Mouse (Mus musculus): Measurements from ENCODE around the gene Slc27a1. TPM values are rescaled to one million over a fixed set of nuclear protein-coding genes. Genes with fewer than 3 reads are reported as not detected.
A peak's percentile ranks its signal among the peaks of the same experiment; 100 is the strongest.

Slc27a1 gene
- polyA plus RNA-seq, 1 experiment = 130 TPM

DNA sequence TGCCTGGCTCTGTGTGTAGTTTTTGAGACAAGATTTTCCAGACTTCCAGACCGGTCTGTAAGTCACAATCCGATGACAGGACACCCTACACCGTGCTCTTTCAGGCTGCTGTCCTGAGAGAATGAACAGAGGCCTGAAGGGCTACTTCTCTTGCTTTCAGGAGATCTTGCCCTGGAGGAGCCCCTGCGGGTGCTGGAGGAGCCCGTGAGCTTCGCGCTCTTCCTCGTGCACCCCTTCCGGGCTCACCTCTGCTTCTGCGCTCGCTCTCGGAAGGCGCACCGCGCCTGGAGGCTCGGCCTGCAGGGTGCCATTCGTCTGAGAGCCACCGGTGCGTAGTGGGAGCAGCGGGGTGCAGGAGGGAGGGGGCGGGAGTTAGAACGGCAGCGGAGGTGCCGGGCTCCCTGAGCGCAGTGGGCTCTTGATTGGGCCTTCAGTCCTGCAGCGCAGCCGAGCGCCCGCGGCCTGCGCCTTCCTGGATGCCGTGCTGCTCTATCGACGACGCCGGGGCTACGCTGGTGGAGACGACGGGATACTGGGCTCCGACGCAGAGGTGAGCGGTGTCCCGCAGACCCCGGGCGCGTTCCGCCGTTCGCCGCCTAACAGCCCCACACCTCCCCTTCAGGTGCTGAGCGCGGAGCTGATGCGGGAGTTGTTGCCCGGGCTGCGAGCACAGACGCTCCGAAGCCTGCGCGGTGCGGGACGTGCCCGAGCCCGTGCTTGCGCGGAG, 33.4 kb downstream of the Slc27a1 start:
- DNase-seq (ENCODE audit: low read depth) = peak; percentile 40
- TF ChIP-seq POLR2A (IDR thresholded peaks at IDR 0.05; ENCODE audit: borderline replicate concordance, extremely low read depth, insufficient read depth, insufficient read length, poor library complexity, severe bottlenecking) (no peak), CTCF (IDR thresholded peaks at IDR 0.05; ENCODE audit: borderline replicate concordance, extremely low read depth, insufficient read depth, insufficient read length) (no peak)

DNA sequence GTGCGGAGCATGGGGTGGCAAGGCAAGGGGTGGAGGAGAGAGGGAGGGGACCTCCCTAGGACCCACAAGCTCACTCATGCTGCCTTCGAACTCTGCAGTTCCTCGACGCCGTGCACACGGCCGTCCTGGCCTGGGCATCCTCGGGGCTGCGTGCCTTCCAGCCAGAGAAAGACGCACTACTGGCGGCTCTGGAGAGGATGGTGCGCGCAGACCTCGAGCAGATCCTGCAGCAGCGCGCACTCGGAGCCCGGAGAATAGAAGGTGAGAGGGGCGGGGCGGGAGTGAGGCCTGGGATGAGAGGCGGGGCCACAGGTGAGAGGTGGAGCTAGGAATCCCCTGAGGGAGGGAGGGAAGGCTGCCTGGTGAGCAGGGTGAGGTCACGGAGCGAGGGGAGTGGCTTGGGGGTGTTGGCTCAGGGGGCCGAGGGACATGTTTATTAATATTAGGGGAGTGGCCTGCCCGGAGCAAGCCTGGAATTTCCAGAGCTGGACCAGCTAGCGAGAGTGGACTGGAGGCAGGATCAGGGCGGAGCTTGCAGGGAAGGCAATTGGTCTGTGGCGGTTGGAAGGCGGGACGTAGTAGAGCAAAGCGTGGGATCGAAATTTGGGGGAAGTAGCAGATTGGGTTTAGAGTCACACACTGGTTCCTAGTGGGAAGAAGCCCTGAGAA, 34.1 kb downstream of the Slc27a1 start:
- peak; percentile 62 for DNase-seq (ENCODE audit: low read depth)
- TF ChIP-seq CTCF (IDR thresholded peaks at IDR 0.05; ENCODE audit: borderline replicate concordance, extremely low read depth, insufficient read depth, insufficient read length) = no peak
- TF ChIP-seq POLR2A (IDR thresholded peaks at IDR 0.05; ENCODE audit: borderline replicate concordance, extremely low read depth, insufficient read depth, insufficient read length, poor library complexity, severe bottlenecking) = no peak

DNA sequence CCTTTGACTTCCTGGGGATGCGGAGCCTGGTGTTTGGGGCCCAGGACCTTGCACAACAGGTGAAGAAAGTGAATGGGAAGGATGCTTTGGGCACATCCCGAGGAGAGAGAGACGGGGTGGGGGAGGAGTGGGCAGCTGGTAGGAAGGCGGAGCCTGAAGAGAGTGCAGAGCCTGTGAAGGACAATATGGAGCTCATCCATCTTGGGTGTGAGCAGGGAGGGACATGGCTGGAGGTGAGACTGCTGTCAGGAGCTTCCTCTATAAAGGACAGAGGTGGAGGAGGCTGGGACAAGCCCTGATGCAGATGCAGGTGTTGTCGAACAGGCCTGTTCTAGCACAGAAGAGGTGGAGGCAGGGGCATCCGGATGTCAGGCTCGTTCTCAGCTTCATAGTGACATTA, 35.3 kb downstream of the Slc27a1 start:
- TF ChIP-seq POLR2A (IDR thresholded peaks at IDR 0.05; ENCODE audit: borderline replicate concordance, extremely low read depth, insufficient read depth, insufficient read length, poor library complexity, severe bottlenecking) = no peak
- no peak for DNase-seq (ENCODE audit: low read depth)

DNA sequence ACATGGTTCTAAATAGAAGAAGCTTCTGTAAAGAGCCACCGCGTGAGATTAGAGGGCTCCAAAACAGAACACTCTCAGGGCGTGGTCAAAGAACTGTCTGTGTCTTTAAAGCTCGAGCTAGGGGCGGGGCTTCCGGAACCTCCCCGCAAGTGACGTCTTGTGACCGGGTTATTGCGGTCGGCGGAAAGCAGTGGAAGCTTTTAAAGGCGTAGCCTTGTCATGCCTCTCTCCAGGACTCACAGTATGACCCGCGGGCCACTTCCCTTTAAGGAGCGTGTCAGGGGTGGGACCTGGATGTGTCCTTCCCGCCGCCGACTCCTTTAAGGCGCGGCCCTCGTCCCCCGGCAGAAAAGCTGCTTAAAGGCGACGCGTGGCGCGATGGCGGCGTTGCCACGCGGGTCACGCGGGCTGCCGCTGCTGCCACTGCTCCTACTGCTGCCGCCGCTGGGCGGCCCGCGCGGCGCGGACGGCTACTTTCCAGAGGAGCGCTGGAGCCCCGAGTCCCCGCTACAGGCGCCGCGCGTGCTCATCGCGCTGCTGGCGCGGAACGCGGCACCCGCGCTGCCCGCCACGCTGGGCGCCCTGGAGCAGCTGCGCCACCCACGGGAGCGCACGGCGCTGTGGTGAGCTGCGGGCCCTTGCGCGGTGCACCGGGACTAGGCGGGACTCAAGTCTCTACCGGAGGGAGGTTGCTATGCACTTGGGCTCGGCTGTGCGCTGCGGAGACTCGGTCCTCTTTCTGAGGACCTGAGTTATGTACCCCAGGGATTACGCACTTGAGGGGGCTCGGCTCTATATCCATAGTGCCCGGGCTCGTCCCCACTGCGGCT, 42.4 kb downstream of the Slc27a1 start, which contains the start of gene Colgalt1:
TSS of gene Colgalt1 (plus strand) at position 177 of the 830 bp plus-strand sequence.
- TF ChIP-seq CTCF (IDR thresholded peaks at IDR 0.05; ENCODE audit: borderline replicate concordance, extremely low read depth, insufficient read depth, insufficient read length) = peak; percentile 4; the same call in 1 of the 2 replicates
- TF ChIP-seq POLR2A (IDR thresholded peaks at IDR 0.05; ENCODE audit: borderline replicate concordance, extremely low read depth, insufficient read depth, insufficient read length, poor library complexity, severe bottlenecking) = peak; percentile 68
- DNase-seq (ENCODE audit: low read depth) = peak; percentile 100

DNA sequence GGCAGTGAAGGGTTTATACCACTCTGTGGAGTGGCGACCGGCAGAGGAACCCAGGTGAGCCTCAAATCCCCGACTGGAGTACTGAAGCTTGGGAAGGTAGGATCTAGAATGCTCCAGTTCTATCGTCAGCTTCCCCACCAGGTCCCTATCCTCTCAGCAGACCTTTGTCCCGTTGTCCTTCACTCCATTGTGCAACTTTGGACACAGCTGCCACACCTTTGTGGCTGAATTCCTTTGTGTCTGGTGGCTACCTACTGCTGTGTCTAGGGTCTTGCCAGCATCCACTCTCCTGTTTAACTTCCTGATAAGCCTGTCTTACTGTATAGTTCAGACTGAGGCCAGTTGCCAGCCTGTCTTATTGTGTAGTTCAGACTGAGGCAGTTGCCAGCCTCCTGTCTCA, 43.5 kb downstream of the Slc27a1 start:
- no peak for DNase-seq (ENCODE audit: low read depth)
- TF ChIP-seq POLR2A (IDR thresholded peaks at IDR 0.05; ENCODE audit: borderline replicate concordance, extremely low read depth, insufficient read depth, insufficient read length, poor library complexity, severe bottlenecking) (no peak), CTCF (IDR thresholded peaks at IDR 0.05; ENCODE audit: borderline replicate concordance, extremely low read depth, insufficient read depth, insufficient read length) (no peak)

DNA sequence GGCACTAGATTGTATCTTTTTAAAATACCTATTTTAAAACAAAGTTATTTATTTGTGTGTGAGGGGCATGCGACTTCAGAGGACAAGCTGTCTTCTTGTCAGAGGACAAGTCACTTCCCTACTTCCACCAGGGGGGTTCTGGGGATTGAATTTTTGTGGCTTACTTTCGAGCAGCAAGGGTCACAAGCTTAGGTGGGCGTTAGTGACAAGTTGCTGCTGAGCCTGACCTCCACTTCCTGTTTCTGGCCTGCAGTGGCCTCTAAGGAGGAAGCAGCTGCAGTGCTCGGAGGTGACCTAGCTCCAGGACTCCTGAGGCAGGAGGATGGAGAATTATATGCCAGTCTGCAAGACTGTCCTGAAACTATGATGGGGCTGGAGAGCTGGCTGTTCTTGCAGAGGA, 44.7 kb downstream of the Slc27a1 start:
- no peak for DNase-seq (ENCODE audit: low read depth)
- TF ChIP-seq POLR2A (IDR thresholded peaks at IDR 0.05; ENCODE audit: borderline replicate concordance, extremely low read depth, insufficient read depth, insufficient read length, poor library complexity, severe bottlenecking) (no peak), CTCF (IDR thresholded peaks at IDR 0.05; ENCODE audit: borderline replicate concordance, extremely low read depth, insufficient read depth, insufficient read length) (no peak)

DNA sequence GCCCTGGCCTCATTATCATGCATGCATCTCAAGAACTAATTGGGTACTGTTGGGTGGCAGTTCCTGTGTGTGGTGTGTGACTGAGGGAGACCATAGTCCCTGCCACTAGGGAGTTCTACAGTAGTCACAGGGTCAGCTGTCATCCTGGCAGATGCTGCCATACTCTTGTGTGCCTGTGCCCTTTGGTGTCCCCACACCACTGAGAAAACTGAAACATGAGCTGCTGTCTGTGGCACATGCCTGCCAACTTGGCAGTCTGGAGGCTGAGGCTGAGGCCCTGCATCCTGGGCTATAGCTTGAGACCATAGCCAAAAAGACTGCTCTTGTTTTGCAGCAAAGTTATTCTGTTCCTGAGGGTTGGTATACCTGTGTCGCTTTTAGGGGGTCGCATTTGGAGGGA, 51.1 kb downstream of the Slc27a1 start:
- TF ChIP-seq POLR2A (IDR thresholded peaks at IDR 0.05; ENCODE audit: borderline replicate concordance, extremely low read depth, insufficient read depth, insufficient read length, poor library complexity, severe bottlenecking) (no peak), CTCF (IDR thresholded peaks at IDR 0.05; ENCODE audit: borderline replicate concordance, extremely low read depth, insufficient read depth, insufficient read length) (no peak)
- DNase-seq (ENCODE audit: low read depth) = no peak

DNA sequence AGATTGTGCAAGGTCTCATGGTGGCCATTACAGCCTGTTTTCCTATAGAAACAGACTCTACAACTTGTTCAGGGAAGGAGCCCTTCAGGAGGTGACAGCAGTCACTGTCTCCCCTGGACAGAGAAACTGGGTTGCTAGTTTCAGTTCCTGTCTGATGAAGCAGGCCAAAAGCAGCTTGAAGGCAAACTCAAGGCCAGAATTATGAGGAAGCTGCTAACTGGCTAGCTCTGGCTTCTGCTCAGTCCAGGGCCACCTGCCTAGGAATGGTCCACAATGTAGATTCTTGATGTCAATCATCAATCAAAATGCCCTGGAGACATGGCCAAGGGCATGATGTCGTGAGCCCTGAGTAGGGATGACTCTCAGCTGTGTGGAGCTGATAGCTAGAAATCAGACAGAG, 56.4 kb downstream of the Slc27a1 start:
- TF ChIP-seq POLR2A (IDR thresholded peaks at IDR 0.05; ENCODE audit: borderline replicate concordance, extremely low read depth, insufficient read depth, insufficient read length, poor library complexity, severe bottlenecking) (no peak), CTCF (IDR thresholded peaks at IDR 0.05; ENCODE audit: borderline replicate concordance, extremely low read depth, insufficient read depth, insufficient read length) (no peak)
- DNase-seq (ENCODE audit: low read depth) = no peak

DNA sequence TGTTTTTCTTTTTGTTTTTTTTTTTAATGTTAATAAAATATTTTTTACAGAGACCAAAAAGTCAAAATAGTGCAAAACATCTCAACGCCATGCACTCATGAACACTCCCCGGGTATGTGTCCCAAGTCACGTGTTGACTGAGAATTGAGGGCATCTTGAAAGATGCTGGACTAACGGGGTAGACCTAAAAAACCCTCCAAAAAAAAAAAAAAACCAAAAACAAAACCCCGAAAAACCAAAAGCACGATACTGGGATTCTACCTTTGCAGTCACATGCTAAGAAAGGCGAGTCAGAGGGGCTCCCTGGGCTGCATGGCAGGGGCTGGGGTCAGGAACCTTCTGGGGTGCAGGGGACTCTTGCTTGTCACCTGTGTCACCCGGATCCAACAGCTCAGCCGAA, 58.1 kb downstream of the Slc27a1 start:
- TF ChIP-seq CTCF (IDR thresholded peaks at IDR 0.05; ENCODE audit: borderline replicate concordance, extremely low read depth, insufficient read depth, insufficient read length) (no peak), POLR2A (IDR thresholded peaks at IDR 0.05; ENCODE audit: borderline replicate concordance, extremely low read depth, insufficient read depth, insufficient read length, poor library complexity, severe bottlenecking) (no peak)
- no peak for DNase-seq (ENCODE audit: low read depth)

DNA sequence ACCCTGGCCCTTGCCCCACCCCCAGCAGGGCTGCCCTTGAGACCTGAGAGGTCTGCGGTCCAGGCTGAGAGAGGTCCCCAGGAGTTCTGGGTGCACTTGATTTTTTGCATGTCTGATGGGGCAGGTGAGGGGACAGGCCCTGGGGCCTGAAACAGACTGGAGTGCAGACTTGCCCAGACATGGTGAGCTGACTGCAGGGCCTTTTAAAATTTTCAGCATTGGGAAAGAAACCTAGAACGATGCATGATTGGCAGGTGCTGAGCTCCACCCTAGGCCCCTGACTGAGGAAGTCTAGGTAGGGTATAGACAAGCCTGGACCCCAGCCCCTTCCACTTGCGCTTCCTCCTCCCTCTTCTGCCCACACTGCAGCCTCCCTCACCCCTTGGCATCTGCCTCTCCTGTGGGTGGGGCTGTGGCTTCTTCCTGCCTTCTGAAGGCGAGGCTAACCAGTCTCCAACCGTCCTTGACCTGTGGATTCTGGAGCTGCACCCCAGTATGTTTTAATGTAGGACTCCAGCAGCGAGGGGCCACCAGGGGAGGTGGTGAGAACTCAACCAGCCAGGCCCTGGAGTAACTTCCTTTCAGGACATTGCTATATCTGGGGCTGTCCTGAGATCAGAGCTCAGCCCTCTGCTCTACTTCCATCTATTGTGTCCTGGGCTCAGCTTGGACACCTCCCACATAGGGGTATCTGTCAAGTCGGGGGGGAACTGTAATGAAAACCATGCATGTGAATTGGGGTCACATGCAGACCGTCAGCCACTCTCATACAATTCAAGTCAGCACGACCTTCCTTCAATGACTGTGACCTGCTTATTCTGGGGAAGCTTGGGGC, 58.8 kb downstream of the Slc27a1 start:
- DNase-seq (ENCODE audit: low read depth) = no peak
- TF ChIP-seq POLR2A (IDR thresholded peaks at IDR 0.05; ENCODE audit: borderline replicate concordance, extremely low read depth, insufficient read depth, insufficient read length, poor library complexity, severe bottlenecking) (no peak), CTCF (IDR thresholded peaks at IDR 0.05; ENCODE audit: borderline replicate concordance, extremely low read depth, insufficient read depth, insufficient read length) (no peak)
